Mouse (Mus musculus) CD8-positive naive resting alpha-beta T cell, adult 2 months (primary cell): ENCODE measurements around the gene Kdm3a.

Experiments
- DNase-seq, 2 experiments: peaks; one replicate each; pipeline ENCODE4 v3.0.0; 2022; ENCODE audit warnings: low read depth in 2 of 2, low spot score in 2 of 2

Gene Kdm3a

GRCm38 (mm10) chr6:71579478-71579877, 53.3 kb downstream of the Kdm3a start:
- no peak for DNase-seq

DNA sequence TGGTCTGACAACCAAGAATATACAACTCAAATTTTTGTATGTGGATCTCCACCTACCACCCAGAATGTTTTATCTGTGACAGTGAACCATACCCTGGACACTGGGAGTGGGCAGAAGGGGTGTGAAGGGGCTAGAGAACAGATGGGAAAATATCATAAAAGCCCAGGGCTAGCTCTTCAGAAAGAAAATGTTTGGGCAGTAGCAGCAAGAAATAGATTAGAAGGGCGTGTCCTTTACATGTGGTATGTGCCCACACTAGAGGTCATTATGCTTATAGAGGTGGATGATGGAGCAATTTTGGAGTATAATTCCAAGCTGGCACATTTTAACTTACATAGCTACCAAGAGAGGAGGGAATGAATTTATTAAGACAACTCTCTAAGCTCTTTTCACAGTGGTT, 57.4 kb downstream of the Kdm3a start:
- no peak for DNase-seq

- DNase-seq, result no peak
These were observed 63.8 kb downstream of the Kdm3a start for GRCm38 (mm10) chr6:71569025-71569424.

GRCm38 (mm10) chr6:71568616-71569015, 64.2 kb downstream of the Kdm3a start:
- no peak for DNase-seq

- DNase-seq, result no peak
These were observed 76.0 kb downstream of the Kdm3a start for GRCm38 (mm10) chr6:71556826-71557225.

GRCm38 (mm10) chr6:71555507-71555951, 77.3 kb downstream of the Kdm3a start:
- no peak for DNase-seq

DNA sequence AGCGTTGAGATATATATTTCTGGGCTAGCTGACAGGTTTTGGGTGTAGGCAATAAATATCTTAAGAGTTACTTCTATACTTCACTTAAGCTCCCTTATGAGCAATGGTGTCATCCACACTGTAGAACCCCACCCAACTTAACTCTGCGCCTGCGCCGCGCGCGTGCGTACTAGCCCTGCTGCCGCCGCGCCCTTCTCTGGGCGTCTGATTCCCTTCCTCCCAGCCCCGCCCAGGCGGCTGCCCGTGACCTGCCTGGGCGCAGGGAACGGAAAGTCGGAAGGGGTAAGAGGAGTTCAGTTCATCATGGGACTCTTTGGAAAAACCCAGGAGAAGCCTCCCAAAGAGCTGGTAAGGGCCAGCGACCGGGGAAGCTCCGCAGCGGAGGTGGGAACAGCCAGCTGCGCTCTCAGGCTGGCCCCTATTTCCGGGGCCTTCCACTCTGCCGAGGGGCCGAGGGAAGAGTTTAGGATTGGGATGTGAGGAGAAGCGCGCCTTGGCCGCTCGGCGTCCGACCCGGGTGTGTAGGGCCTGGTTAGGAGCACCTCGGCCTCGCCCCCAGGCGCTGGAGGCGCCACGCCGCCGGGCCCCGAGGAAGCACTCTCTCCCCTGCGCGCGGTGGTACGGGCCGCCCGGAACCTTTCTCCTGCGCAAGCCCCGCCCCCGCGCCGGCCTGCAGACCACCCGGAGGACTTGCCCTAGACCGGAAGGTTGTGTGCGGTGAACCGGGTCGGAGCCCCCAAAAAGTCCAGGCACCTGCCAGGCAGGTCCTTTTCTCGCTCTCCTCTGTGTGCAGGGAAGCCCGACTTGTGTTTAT, 88.9 kb downstream of the Kdm3a start, which contains the start of gene Chmp3:
Gene Chmp3 (plus strand): TSS at position 112 of the 814 bp plus-strand sequence.
- peak; percentile 84 to 91 for DNase-seq
